ENCODE assay signal across 25 mouse cellular contexts in the genomic region with DNA sequence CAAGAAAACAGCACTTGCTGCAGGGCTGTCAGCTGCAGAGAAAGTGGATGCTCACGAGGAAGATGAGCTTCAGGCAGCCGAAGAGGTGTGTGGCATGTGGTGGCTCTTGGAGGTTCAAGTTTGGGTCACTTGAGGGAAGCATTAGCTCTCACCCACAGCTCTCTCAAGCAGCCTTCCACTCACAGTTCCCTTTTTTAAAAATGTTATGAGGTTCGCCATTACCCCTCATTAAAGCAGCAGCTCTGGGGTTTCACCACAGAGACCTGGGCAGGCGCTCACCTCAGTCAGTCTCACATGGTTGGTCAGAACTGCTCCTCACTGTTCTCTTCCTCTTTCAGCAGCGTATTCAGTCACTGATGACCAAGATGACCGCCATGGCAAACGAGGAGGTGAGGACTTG. TPM values are rescaled to one million over a fixed set of nuclear protein-coding genes. Genes with fewer than 3 reads are reported as not detected.
A peak's percentile ranks its signal among the peaks of the same experiment; 100 is the strongest.
DNase-seq lines count a peak whose midpoint lies in the region; ATAC-seq lines count a peak whose summit lies in the region.
"Had no signal": no experiment of that assay in that cellular context is flagged by ENCODE, and none has a peak within 500 bp of the region (broad histone marks: within the 10 kb centered on the region; RNA-seq: fewer than 3 reads in every experiment).

No protein-coding gene starts in this region.

- H3K36me3 ChIP-seq in splenic B cell, adult 2 months (ENCODE audit: control insufficient read depth, insufficient read depth, low read length, poor library complexity, severe bottlenecking) = peaks cover 2% of the 10 kb centered on the region; the same call in 1 of the 2 replicates

- peak; percentile 49 to 55 for DNase-seq in B cell, adult 2 months
- DNase-seq in splenic B cell, adult 2 months (ENCODE audit: low read depth, low spot score) = peak; percentile 83
- no peak for DNase-seq in ovary, adult 18-20 months (ENCODE audit: low spot score)
- DNase-seq in adrenal gland, adult 8-10 months = no peak
- no peak for DNase-seq in c-Kit-positive CD71-positive TER-119-positive erythroid progenitor cells, embryonic 14.5 days (ENCODE audit: low spot score)
- DNase-seq: adrenal gland, postnatal 14 days; cerebellum, adult 11-12 months; cerebellum, adult 9-11 months; heart, postnatal 14 days; kidney, adult 8-10 months; kidney, postnatal 4 days; layer of hippocampus, postnatal 36 days; left cerebral cortex, postnatal 4 days; liver, embryonic 13.5 days; lung, adult 18-20 months; lung, postnatal 10 days; midbrain, embryonic 14.5 days; right cerebral cortex, adult 18-20 months; thymus, postnatal 4 days had no signal

- no peaks in the 10 kb centered on the region for H3K27me3 ChIP-seq in splenic B cell, adult 2 months (ENCODE audit: control insufficient read depth, insufficient read depth, low read length, poor library complexity, severe bottlenecking)
- H3K27me3 ChIP-seq: liver, embryonic 13.5 days; megakaryocyte, embryonic 14.5 days; neural tube, embryonic 15.5 days had no signal

- peak; percentile 69 for ATAC-seq in granulocyte monocyte progenitor cell, adult 5-6 weeks (replicated peaks; ENCODE audit: poor library complexity, severe bottlenecking)
- ATAC-seq in monocyte, adult 5-6 weeks (replicated peaks; ENCODE audit: insufficient number of reproducible peaks, low FRiP score, low TSS enrichment, poor library complexity, severe bottlenecking) = peak; percentile 69
- ATAC-seq: forebrain, embryonic 16.5 days; intestine, embryonic 16.5 days had no signal

RNA-seq across cellular contexts. Expression of a gene that starts 31.0 kb away (rescaled TPM):
- 19.2 and 19.5 TPM in 2 replicates for total RNA-seq in granulocyte monocyte progenitor cell, adult 5-6 weeks (2014; fragmentation: Nextera tagmentation)
- 24.8 and 32.0 TPM in 2 replicates for total RNA-seq in granulocyte monocyte progenitor cell, adult 5-6 weeks (2017)
- 23.2 to 40.6 TPM (median 27.7 TPM) in 3 replicates for total RNA-seq in monocyte, adult 5-6 weeks (2017)
- 10 to 100 TPM; 24.2 to 38.3 (median 30.3) TPM for total RNA-seq in adrenal gland, adult 8-10 months (2022)

Comparison
In these comparisons a context has a peak if more than half of its experiments do, and no peak if none do; other contexts are left out.
1. DNase-seq: peak in B cell, adult 2 months (2 of 2) and splenic B cell, adult 2 months (single experiment); none in ovary, adult 18-20 months (single experiment), adrenal gland, adult 8-10 months (single experiment) and c-Kit-positive CD71-positive TER-119-positive erythroid progenitor cells, embryonic 14.5 days (single experiment).